Mouse (Mus musculus) MEL (cell line): ENCODE data around the gene Xpnpep1.

Experiments
- CTCF ChIP-seq, 3 experiments: IDR thresholded peaks in 2 of 3; conservative IDR thresholded peaks in 1 of 3; 2 replicates each; pipeline ENCODE4 v1.5.1; 2011 to 2012; ENCODE audit warnings: low read length in 3 of 3, low read depth in 2 of 3, mild to moderate bottlenecking in 2 of 3, improper control_type of control experiment in 1 of 3, inconsistent platforms in 1 of 3, mixed read lengths in 1 of 3, moderate library complexity in 1 of 3; ENCODE audit not compliant: control insufficient read depth in 1 of 3, insufficient read depth in 1 of 3, poor library complexity in 1 of 3, severe bottlenecking in 1 of 3
- EP300 ChIP-seq, 2 experiments: IDR thresholded peaks; 2 replicates each; pipeline ENCODE4 v1.6.1; 2011; ENCODE audit warnings: improper control_type of control experiment in 2 of 2, low read length in 2 of 2, low read depth in 1 of 2, mild to moderate bottlenecking in 1 of 2
- ZKSCAN1 ChIP-seq: IDR thresholded peaks from 2 replicates; pipeline ENCODE4 v1.6.1; 2012; ENCODE audit warnings: low read depth, mild to moderate bottlenecking, inconsistent platforms, low read length, improper control_type of control experiment, moderate library complexity

- TF ChIP-seq CTCF (IDR thresholded peaks at IDR 0.05 in 2 of 3, conservative IDR thresholded peaks at IDR 0.05 in 1 of 3; ENCODE audit: control insufficient read depth in 1 of 3, insufficient read depth in 1 of 3, low read depth in 2 of 3, low read length in 3 of 3, poor library complexity in 1 of 3, severe bottlenecking in 1 of 3) (no peak), ZKSCAN1 (no peak), EP300 (IDR thresholded peaks at IDR 0.05; ENCODE audit: low read depth in 1 of 2, low read length in 2 of 2) (peak; percentile 47 to 60; a peak in 3 of 4 replicates)
Observed at GRCm38 (mm10) chr19:53033159-53033943, 6.7 kb downstream of the Xpnpep1 start.
